Mouse (Mus musculus) adipose tissue, adult 10 weeks (tissue): ENCODE data around the gene Col5a3. TPM values are rescaled to one million over a fixed set of nuclear protein-coding genes. Genes with fewer than 3 reads are reported as not detected.

Source experiments
- polyA plus RNA-seq: library from polyadenylated mRNA; stranded (reverse); fragments of 350-450 nt; fragmentation: Illumina TruSeq; extraction: RNeasy Lipid Tissue Mini Kit (QIAGEN cat#74804); gene quantifications from one replicate; pipeline ENCODE4 v1.2.3, GENCODE M21; 2014; ENCODE audit warnings: low read depth, low replicate concordance

Gene Col5a3
- polyA plus RNA-seq = 72.1 TPM

DNA sequence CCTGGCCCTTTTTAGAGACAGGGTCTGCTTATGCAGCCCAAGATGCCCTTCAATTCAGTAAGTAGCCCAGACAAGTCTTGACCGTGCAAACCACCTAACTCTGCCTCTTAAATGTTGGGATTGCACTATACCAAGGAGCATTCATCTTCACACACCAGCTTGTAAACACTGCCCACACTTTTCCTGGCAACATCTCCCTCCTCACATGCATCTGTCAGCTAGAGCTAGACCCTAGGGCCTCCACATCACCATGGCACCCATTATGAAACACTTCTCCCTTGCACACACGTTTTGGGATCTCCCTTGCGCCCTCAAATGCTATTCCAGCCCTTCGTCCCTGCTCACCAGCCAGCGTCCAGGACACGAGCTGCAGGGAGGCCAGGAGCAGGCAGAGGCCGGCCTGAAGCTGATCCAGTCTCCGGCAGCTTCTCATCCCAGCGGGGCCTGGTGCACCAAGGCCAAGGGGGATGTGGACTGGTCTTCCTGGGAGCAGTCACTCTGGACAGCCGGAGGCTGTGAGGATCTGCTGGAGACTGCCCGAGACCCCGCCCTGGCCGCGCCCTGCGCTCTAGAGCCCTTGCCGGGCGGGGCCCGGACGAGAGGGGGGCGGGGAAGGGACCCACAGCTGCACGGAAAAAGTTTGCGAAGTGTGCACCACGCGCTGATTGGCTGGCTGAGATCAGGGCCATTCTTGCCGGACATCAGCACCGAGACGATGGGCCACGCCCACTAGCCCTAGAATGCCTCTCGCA is at the start of gene Col5a3:
TSS of gene Col5a3 (minus strand) at position 547 of the 752 bp plus-strand sequence.

GRCm38 (mm10) chr9:20818236-20818635 is 3.4 kb upstream of the Col5a3 start, which contains the start of gene Rdh8:
Rdh8 (plus strand) TSS chr9:20818503.

DNA sequence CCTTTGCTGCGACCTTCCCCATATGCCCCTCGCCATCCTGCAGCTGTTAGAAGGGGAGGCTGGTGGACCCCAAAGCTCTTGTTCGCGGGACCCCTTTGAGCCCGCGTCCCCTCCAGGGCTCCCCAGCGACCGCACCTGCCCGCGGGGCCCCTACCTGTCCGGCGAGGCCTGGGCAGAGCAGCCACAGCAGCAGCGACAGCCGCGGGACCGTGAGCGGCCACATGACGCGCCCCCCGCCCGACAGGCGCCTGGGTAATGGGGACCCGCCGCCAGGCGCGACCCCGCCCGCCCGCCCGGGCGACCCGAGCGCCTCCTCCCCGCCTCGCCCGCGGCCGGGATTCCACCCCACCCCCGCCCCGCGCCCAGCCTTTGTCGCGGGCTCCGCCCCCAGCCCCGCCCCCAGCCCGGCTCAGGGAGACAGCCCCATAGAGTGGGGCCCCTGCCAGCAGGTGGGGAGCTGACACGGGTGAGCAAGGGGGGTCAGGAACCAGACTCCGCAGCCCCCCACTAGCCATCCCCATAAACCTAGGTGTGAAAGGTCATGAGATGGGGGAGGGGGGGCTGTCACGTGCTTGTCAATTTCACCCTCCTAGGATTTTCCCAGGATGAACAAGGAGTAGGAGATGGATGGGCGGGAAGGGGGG is 68.7 kb downstream of the Col5a3 start, which contains the start of gene Olfm2:
TSS of gene Olfm2 (minus strand) at position 333 of the 644 bp plus-strand sequence.

Other genes starting within 250 kb of the Col5a3 start
- gene Zfp846, start 233.8 kb downstream of the Col5a3 start, polyA plus RNA-seq = 5.0 TPM
- 549 TPM for gene Ubl5, start 172.2 kb downstream of the Col5a3 start, polyA plus RNA-seq
- gene Fbxl12, start 170.3 kb downstream of the Col5a3 start, polyA plus RNA-seq = 31.5 TPM
- gene Pin1, start 163.0 kb downstream of the Col5a3 start, polyA plus RNA-seq = 14.3 TPM
- 2.6 TPM for gene Olfm2, start 68.7 kb downstream of the Col5a3 start, polyA plus RNA-seq
- not detected for gene Rdh8, start 3.4 kb upstream of the Col5a3 start, polyA plus RNA-seq
- gene A230050P20Rik, start 53.6 kb upstream of the Col5a3 start, polyA plus RNA-seq = 49.7 TPM
- 2.5 TPM for gene Angptl6, start 64.7 kb upstream of the Col5a3 start, polyA plus RNA-seq
- 19.4 TPM for gene Ppan, start 73.1 kb upstream of the Col5a3 start, polyA plus RNA-seq
- 137 TPM for gene Eif3g, start 83.6 kb upstream of the Col5a3 start, polyA plus RNA-seq
- gene Dnmt1, start 144.8 kb upstream of the Col5a3 start, polyA plus RNA-seq = 16.9 TPM
- 2.8 TPM for gene S1pr2, start 161.7 kb upstream of the Col5a3 start, polyA plus RNA-seq
- 49.4 TPM for gene Mrpl4, start 187.7 kb upstream of the Col5a3 start, polyA plus RNA-seq
- gene Icam1, start 200.9 kb upstream of the Col5a3 start, polyA plus RNA-seq = 14.0 TPM
- gene Icam4, start 214.3 kb upstream of the Col5a3 start, polyA plus RNA-seq = 0.32 TPM
- gene Icam5, start 217.0 kb upstream of the Col5a3 start, polyA plus RNA-seq = not detected